Mouse (Mus musculus) heart, embryonic 14.5 days (tissue): ENCODE results near the gene Tmem132b. TPM values are rescaled to one million over a fixed set of nuclear protein-coding genes. Genes with fewer than 3 reads are reported as not detected.

Source experiments
- ATAC-seq: fragments of 200-750 bp; cut with Nextera tagmentation; 2 replicates; pipeline ENCODE4 v1.8.0; 2017; ENCODE audit warnings: low read depth, moderate TSS enrichment; ENCODE audit not compliant: insufficient number of reproducible peaks, insufficient read depth, low FRiP score
- H3K27ac ChIP-seq, 2 experiments: fragments of 200-500 bp in 1 of 2; fragments of 300-500 bp in 1 of 2; sonication (generic) in 1 of 2; replicated peaks in 1 of 2; 2 replicates each; pipeline ENCODE4 v1.5.1; 2012 to 2014; ENCODE audit warnings: low read depth in 2 of 2, low read length in 2 of 2, control low read depth in 1 of 2, mild to moderate bottlenecking in 1 of 2, mixed read lengths in 1 of 2; ENCODE audit not compliant: control insufficient read depth in 1 of 2, insufficient read depth in 1 of 2
- H3K27me3 ChIP-seq: fragments of 300-500 bp; sonication (generic); 2 replicates; pipeline ENCODE4 v1.6.1; 2014; ENCODE audit warnings: mild to moderate bottlenecking, low read length, control low read depth; ENCODE audit not compliant: control insufficient read depth, insufficient read depth
- H3K36me3 ChIP-seq: fragments of 300-500 bp; sonication (generic); 2 replicates; pipeline ENCODE4 v1.6.1; 2014; ENCODE audit warnings: mild to moderate bottlenecking, control low read depth, low read length, mixed read lengths; ENCODE audit not compliant: control insufficient read depth, insufficient read depth
- H3K4me1 ChIP-seq, 2 experiments: fragments of 200-500 bp in 1 of 2; fragments of 300-500 bp in 1 of 2; sonication (generic) in 1 of 2; 2 replicates each; pipeline ENCODE4 v1.6.1; 2012 to 2014; ENCODE audit warnings: low read length in 2 of 2, control low read depth in 1 of 2, mixed read lengths in 1 of 2; ENCODE audit not compliant: control insufficient read depth in 2 of 2, insufficient read depth in 2 of 2
- H3K4me2 ChIP-seq: fragments of 300-500 bp; sonication (generic); 2 replicates; pipeline ENCODE4 v1.6.1; 2014; ENCODE audit warnings: mild to moderate bottlenecking, low read length
- H3K4me3 ChIP-seq, 2 experiments: fragments of 200-500 bp in 1 of 2; fragments of 300-500 bp in 1 of 2; sonication (generic) in 1 of 2; 2 replicates each; pipeline ENCODE4 v1.5.1; 2012 to 2014; ENCODE audit warnings: low read length in 2 of 2, mild to moderate bottlenecking in 2 of 2, control low read depth in 1 of 2, low read depth in 1 of 2, moderate library complexity in 1 of 2; ENCODE audit not compliant: control insufficient read depth in 1 of 2, insufficient read depth in 1 of 2
- H3K9ac ChIP-seq: fragments of 300-500 bp; sonication (generic); 2 replicates; pipeline ENCODE4 v1.6.1; 2014; ENCODE audit warnings: mild to moderate bottlenecking, low read length
- H3K9me3 ChIP-seq: fragments of 300-500 bp; sonication (generic); 2 replicates; pipeline ENCODE4 v1.6.1; 2016; ENCODE audit warnings: low read length, control low read depth; ENCODE audit not compliant: control insufficient read depth
- WGBS: fragments of 180-500 bp; shearing (Covaris S2); extraction: QIAGEN DNeasy Blood & Tissue Kit; methylation state at CpG from one replicate; pipeline ENCODE4 v1.1.7; 2014; 5-methylcytosine and 5-hydroxymethylcytosine counted together
- polyA plus RNA-seq: library from polyadenylated mRNA; unstranded; fragments of >200 nt; fragmentation: Nextera tagmentation; extraction: Ambion mirVana; gene quantifications from 2 replicates; pipeline ENCODE4 v1.2.1, GENCODE M21; 2014

Tmem132b gene
- polyA plus RNA-seq, 1 experiment from 2014 or later = not detected

DNA sequence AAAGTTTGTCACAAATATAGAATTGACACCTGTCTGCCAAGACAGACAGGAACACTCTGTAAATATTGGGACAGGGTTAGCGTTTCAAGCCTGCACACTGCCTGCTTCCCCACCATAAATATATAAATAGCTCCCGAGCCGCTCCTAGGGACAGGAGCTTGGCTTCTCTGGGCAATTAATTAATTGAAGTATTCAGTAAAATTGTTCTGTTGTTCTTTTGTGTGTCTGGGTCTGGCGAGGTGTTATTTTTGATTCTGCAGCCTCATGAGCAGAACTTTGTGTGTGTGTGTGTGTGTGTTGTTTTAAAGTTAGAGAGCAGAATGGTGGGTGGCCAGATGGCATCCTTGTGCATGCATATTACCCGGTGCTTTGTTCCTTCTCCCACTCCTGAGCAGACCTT is 24.2 kb downstream of the Tmem132b start:
- no peak for ATAC-seq
- no peaks in the 10 kb centered on the region for H3K36me3 ChIP-seq
- H3K9me3 ChIP-seq = no peaks in the 10 kb centered on the region
- WGBS = 68% methylated on average over 5 of the region's 5 CpGs
- no peak overlapping the region for H3K27ac ChIP-seq
- H3K4me2 ChIP-seq = no peak overlapping the region
- no peak overlapping the region for H3K4me3 ChIP-seq
- H3K27me3 ChIP-seq = no peaks in the 10 kb centered on the region
- H3K4me1 ChIP-seq = no peaks in the 10 kb centered on the region
- no peak overlapping the region for H3K9ac ChIP-seq

DNA sequence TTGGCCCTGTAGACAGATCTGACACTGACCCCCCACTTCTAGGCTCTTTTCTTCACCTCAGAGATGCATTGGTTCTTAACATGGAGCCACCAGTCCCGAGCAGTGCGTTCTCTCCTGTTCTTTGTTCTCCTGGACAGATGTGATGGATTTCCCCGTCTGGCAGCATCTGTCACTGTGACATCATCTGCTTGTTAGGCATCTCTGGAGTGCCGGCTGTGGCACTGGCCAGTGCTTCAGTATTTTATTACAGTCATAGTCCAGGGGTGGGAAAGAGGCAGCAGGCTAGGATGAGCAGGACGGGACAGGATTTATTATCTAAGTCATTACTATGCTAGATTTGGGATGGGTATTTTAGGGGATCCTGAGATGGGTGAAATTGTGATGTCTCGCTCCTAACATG is 31.9 kb downstream of the Tmem132b start:
- no peaks in the 10 kb centered on the region for H3K27me3 ChIP-seq
- H3K4me3 ChIP-seq = no peak overlapping the region
- no peak overlapping the region for H3K27ac ChIP-seq
- H3K9me3 ChIP-seq = peaks cover 6% of the 10 kb centered on the region; the same call in 1 of the 2 replicates
- no peak overlapping the region for H3K9ac ChIP-seq
- H3K4me1 ChIP-seq = no peaks in the 10 kb centered on the region
- ATAC-seq = no peak
- no peak overlapping the region for H3K4me2 ChIP-seq
- WGBS = 52% methylated on average over 6 of the region's 6 CpGs
- no peaks in the 10 kb centered on the region for H3K36me3 ChIP-seq

DNA sequence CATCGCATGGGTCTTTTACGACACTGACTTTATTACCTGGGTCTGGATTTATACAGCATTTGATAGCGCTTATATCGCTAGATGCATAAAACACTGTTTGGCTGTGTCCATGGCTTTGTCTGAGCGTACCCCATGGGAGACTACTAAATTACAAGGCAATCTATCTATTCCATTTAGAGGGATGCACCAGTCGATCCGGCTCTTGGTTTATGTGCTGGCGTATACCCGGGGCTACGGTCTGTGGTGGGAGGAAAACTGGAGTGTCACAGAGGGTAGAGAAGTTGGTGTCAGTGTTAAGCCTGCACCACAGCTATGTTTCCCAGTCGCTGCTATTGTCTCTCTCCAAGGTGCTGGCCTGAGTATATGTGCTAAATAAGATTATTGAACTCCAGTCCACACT is 34.2 kb downstream of the Tmem132b start:
- H3K27ac ChIP-seq = no peak overlapping the region
- no peak overlapping the region for H3K4me2 ChIP-seq
- H3K4me1 ChIP-seq = no peaks in the 10 kb centered on the region
- H3K9me3 ChIP-seq = peaks cover 6% of the 10 kb centered on the region; the same call in 1 of the 2 replicates
- H3K36me3 ChIP-seq = no peaks in the 10 kb centered on the region
- ATAC-seq = no peak
- no peak overlapping the region for H3K9ac ChIP-seq
- WGBS = 80% methylated on average over 11 of the region's 11 CpGs
- H3K27me3 ChIP-seq = no peaks in the 10 kb centered on the region
- H3K4me3 ChIP-seq = no peak overlapping the region

- H3K9me3 ChIP-seq = no peaks in the 10 kb centered on the region
- H3K4me2 ChIP-seq = no peak overlapping the region
- no peak overlapping the region for H3K4me3 ChIP-seq
- no peaks in the 10 kb centered on the region for H3K27me3 ChIP-seq
- no peaks in the 10 kb centered on the region for H3K4me1 ChIP-seq
- no peak overlapping the region for H3K27ac ChIP-seq
- ATAC-seq = no peak
- H3K36me3 ChIP-seq = no peaks in the 10 kb centered on the region
- no peak overlapping the region for H3K9ac ChIP-seq
These were observed 36.9 kb downstream of the Tmem132b start for GRCm38 (mm10) chr5:125568457-125568856.

GRCm38 (mm10) chr5:125572011-125572410 is 40.4 kb downstream of the Tmem132b start:
- no peak for ATAC-seq
- Histone ChIP-seq H3K27me3 (no peaks in the 10 kb centered on the region), H3K27ac (no peak overlapping the region), H3K9me3 (no peaks in the 10 kb centered on the region), H3K4me1 (no peaks in the 10 kb centered on the region), H3K9ac (no peak overlapping the region), H3K4me2 (no peak overlapping the region), H3K4me3 (no peak overlapping the region), H3K36me3 (no peaks in the 10 kb centered on the region)
- 81% methylated on average over 5 of the region's 5 CpGs for WGBS

GRCm38 (mm10) chr5:125574886-125575285 is 43.3 kb downstream of the Tmem132b start:
- Histone ChIP-seq H3K27ac (no peak overlapping the region), H3K36me3 (no peaks in the 10 kb centered on the region)

DNA sequence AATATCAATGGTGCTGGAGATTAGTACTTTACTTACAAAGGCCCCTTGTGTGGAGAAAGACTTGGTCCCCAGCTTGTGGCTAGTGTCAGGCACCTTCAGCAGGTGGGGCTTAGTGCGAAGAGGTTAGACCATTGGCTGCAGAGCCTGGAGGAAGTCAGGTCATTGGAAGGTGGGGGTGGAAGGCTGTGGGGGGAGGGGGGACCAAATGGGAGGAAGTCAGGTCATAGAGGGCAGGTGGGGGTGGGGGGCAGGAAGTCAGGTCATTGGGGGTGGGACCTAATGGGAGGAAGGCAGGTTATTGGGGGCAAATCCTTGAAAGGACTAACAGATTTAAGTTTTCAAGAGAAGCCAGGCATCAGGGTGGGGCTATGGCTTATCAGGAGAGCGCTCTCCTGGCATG is 44.3 kb downstream of the Tmem132b start:
- H3K4me2 ChIP-seq = no peak overlapping the region
- no peaks in the 10 kb centered on the region for H3K27me3 ChIP-seq
- ATAC-seq = no peak

More at GRCm38 (mm10) chr5:125574886-125575285, 43.3 kb downstream of the Tmem132b start:
- no peak for ATAC-seq
- Histone ChIP-seq H3K4me2 (no peak overlapping the region), H3K27me3 (no peaks in the 10 kb centered on the region), H3K4me1 (no peaks in the 10 kb centered on the region), H3K9ac (no peak overlapping the region), H3K4me3 (no peak overlapping the region), H3K9me3 (no peaks in the 10 kb centered on the region)
- WGBS = 7% methylated on average over 8 of the region's 8 CpGs

GRCm38 (mm10) chr5:125578661-125579060 is 47.1 kb downstream of the Tmem132b start:
- Histone ChIP-seq H3K9ac (no peak overlapping the region), H3K4me3 (no peak overlapping the region), H3K9me3 (0 out of 2 replicates have a peak, but pooled peaks cover 2% of the 10 kb centered on the region), H3K4me2 (no peak overlapping the region), H3K27me3 (no peaks in the 10 kb centered on the region), H3K36me3 (no peaks in the 10 kb centered on the region), H3K4me1 (no peaks in the 10 kb centered on the region), H3K27ac (no peak overlapping the region)
- 73% methylated on average over 13 of the region's 13 CpGs for WGBS
- no peak for ATAC-seq

More for the DNA sequence above, 44.3 kb downstream of the Tmem132b start:
- H3K4me1 ChIP-seq = no peaks in the 10 kb centered on the region
- H3K4me3 ChIP-seq = no peak overlapping the region
- H3K27ac ChIP-seq = no peak overlapping the region
- no peaks in the 10 kb centered on the region for H3K36me3 ChIP-seq
- H3K9me3 ChIP-seq = 0 out of 2 replicates have a peak, but pooled peaks cover 2% of the 10 kb centered on the region
- 59% methylated on average over 2 of the region's 2 CpGs for whole genome bisulfite sequencing
- no peak overlapping the region for H3K9ac ChIP-seq
